Mouse (Mus musculus) gastrocnemius, postnatal 14 days (tissue): ENCODE data around the gene Slc35d1. TPM values are rescaled to one million over a fixed set of nuclear protein-coding genes. Genes with fewer than 3 reads are reported as not detected.
A peak's percentile ranks its signal among the peaks of the same experiment; 100 is the strongest.
"Not testable (repeated sequence)": the region's sequence is repeated elsewhere in the genome, so short reads cannot be mapped to it uniquely, and the experiment has no call there.

ENCODE experiments used
- DNase-seq: peaks from one replicate; pipeline ENCODE4 v3.0.0; 2021; ENCODE audit warnings: mixed read lengths
- intact Hi-C: fragments of 180-260 bp; cut with DNase I; formaldehyde crosslinking; loops from one replicate; pipeline ENCODE4 v1.15.1; 2025; ENCODE audit warnings: low total_unique reads
- total RNA-seq, 2 experiments: library from RNA; stranded (reverse); gene quantifications; 2 replicates each; pipeline ENCODE4 v1.2.3; 2021

Slc35d1 gene
- total RNA-seq, 2 experiments from 2014 or later: 3.2 to 5.0 TPM

DNA sequence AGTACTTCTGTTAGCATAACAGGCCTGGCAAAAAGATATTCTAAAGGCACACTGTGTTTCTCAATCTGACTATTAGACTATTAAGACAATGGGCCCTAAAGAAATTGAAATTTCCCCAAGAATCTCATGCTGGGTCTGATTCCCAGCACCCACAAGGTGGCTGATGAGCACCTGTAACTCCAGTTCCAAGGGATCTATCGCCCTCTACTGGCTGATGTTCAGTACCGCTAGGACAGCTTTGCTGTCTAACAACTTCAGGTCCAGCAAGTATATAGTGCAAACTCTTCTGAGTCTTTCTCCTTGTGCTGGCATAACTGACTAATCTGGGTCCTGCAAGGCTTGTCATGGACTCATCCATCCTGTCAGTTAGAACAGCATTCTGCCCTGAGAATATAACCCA is 22.5 kb downstream of the Slc35d1 start:
- no peak for DNase-seq
- intact Hi-C loops: no loop called here

DNA sequence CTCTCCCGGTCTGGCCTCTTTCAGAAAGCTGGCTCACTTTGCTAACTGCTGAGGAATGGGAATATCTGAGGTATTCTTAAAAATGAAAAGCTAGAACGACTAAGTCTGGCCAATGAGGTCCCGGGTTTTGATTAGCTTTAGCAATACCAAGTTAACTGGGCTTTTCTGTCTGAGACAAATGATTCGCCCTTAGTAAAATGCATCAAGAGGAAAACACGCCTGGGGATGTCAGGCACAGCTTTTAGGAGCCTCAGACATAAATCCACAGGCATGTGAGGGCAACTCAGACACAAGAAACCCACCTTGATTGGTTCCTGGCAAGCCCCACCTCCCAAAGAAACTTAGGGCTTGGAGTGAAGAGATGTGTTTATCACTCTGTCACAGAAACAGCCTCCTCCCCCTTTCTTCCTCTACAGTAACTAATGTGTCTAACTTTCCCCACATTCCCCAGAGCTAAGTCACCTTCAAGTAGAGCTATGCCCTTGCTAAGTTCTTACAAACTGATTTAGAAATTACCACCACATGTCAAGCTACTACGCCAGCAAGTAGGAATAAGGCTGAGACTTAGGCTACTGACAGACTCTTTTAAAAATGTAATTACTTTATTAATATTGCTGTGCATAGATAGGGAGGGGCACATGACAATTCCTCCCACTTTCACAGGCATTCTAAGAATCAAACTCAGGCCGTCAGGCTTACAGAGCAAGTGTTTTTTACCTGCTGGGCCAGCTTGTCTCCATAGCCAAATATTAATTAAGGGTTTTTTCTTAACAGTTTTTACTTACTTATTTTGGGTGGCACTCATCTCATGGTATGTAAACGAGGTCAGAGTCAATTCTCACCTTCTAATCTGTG is 26.0 kb downstream of the Slc35d1 start:
- intact Hi-C loops: no loop called here
- DNase-seq: no peak

DNA sequence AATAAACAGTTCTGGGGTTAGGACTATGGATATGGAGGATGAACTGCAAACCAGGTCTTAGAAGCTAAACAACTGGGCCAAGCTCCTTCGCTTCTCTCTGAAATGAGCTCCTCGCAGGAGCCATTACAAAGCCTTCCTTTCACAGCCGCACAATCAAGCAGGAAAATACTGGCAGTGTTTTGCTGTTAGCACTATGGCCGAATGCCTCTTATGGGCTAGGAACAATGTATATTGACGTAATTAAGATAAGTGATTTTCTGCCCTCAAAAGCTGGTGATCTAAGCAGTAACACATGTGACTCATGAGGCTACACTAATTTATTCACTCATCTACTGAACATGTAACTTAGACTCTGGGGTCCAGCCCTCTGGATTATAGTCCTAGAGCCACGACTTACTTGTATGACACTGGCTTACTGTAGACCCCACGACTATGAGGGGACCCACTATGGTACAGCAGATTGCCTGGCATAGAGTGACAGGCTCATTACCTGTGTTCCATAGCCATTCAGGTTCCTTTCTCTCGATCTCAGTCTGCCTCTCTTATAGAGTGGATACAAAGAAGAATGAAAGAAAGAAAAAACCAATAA is 34.6 kb downstream of the Slc35d1 start:
- no peak for DNase-seq
- intact Hi-C loops: no loop called here

DNA sequence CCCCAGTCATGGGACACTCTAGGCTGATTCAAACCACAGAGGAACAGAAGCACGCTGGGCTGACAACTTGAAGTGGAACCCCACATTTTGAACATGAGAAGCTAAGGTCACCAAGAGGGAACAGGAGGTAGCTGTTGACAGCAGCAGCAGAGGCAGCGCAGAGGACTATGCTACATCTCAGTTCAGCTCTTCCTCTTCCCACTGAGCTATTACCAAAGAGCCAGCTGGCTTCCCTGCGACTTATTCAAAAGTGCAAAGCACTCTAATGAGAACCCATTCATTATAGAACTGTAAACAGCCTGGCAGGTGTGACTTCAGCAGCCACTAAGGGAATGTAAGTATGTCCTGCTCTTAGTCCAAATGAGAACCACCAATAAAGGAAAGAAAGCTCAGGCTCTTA is 35.4 kb downstream of the Slc35d1 start:
- intact Hi-C loops: no loop called here

DNA sequence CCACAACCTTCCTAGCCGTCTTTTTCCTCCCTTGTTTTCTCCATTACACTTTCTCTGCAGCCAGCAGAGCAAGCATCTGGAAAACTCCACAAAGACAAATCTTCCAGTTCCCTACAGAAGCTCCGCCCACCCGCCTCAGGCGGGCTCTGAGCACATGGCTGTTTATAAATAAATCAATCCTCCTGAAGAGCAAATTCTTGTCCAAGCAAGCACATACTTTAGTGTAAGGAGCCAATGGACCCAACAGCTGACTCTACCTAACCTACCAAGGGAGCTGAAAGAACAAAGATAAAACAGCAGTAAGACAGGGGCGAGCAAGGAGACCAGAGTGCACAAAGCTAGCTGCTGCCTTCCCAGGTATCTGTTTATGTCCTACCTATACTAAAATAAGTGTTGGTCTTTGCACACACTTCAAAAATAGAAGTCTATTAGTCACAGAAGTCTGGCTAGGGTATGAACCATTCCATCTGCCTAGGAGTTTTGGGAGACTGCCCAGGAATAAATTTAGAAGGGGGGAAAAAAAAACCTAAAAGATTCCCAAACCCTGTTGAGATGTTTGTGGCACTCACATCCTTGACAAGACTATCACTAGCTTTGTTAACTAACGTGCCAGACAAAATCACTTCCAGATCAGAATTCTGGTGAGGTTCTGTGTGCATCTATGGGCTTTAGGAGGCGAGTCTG is 36.2 kb downstream of the Slc35d1 start:
- DNase-seq: peak; percentile 55
- intact Hi-C loops: no loop called here

More for the DNA sequence above, 35.4 kb downstream of the Slc35d1 start:
- DNase-seq: no peak

DNA sequence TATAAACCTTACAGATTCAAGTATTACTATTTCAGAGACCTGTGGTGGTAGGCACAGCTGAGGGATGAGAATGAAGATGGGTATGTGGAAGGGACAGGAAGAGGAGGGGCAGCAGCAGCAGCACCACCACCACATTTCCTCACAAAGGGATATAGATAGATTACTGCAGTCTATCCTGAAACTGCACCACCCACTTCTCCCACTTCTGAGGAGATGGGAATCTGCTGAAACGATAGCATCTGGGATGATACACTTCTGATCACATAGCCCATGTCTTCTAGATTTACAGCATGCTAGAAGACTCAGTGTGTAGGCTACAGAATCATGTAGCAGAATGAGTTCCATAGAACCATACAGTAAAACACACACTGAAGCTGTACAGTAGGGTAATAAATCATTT is 37.3 kb downstream of the Slc35d1 start:
- intact Hi-C loops: no loop called here
- DNase-seq: no peak

DNA sequence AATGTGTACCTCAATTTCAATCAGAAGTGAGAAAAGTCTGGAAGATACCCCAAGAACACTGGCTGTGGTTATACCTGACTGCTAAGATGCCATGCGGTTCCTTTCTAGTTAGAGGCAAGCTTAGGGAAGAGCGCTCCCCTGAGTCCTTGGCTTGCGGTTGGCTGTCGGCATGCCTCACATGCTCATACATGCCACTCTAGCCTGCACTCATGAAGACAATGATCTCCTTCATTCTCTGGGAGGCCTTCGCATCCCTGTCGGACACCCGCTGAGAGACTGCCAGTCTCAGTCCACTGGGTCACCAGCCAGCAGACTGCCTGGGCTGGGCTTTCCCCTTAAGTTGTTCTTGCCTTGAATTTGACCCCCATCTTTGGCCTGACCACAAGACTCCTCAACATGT is 41.0 kb downstream of the Slc35d1 start:
- intact Hi-C loops: no loop called here

DNA sequence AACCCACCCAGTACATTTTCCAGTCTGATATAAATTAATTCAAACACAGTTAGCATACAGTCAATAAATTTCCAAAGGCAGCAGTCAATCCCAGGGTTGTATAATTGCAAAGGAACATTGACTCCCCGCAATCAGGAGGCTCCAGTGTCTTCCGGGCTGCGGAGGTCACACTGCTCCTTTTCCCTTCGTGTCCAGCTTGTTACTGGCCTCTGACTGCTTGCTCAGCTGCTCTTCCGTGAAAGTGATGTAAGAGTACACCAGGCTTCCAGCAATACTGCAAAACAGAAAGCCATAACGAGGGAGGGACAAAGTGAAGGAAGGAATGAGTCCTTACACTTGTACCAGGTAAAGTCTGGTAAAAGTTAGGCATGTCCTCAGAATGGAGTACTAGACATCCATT is 41.5 kb downstream of the Slc35d1 start:
- DNase-seq: no peak
- intact Hi-C loops: no loop called here

More for the DNA sequence above, 41.0 kb downstream of the Slc35d1 start:
- peak; percentile 16 for DNase-seq

DNA sequence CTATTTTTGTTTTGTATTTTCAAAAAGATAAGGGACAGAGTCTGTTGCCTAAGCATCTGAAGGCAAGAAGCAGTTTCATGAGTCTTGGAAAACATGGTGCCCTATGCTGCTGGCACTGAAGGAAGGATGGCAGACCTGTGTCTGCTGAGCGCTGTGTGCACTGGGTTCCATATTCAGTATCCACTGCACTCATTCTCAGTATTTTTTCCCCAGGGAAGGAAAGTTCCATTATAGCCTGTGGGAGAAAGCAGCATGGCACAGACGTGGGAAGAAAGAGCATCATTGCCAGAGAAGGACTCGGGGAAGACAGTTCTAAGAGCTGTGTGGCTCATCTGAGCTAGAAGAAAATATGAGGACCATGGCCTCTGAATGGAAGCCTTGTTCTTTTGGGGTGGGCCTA is 43.7 kb downstream of the Slc35d1 start:
- DNase-seq: no peak

DNA sequence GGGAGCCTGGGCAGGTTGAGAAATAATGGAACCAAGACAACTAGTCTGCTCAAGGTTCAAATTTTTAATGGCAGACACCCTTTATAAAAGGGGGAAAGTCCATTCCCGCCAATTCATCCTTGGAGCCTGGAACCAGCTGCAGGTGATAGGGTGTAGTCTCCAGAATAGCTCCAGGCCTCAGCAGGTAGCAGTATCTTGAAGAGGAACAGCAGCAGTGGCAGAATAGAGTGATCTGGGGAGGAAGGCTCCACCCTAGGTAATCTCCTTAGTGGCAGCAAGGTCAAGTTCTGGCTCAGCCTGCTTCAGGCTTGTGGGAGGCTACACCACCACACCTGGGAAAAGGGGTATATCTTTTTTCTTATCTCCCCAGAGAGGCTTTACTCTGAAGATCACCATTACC is 48.8 kb downstream of the Slc35d1 start:
- intact Hi-C loops, DNase-seq: not testable (repeated sequence)

More for the DNA sequence above, 43.7 kb downstream of the Slc35d1 start:
- intact Hi-C loops: no loop called here

DNA sequence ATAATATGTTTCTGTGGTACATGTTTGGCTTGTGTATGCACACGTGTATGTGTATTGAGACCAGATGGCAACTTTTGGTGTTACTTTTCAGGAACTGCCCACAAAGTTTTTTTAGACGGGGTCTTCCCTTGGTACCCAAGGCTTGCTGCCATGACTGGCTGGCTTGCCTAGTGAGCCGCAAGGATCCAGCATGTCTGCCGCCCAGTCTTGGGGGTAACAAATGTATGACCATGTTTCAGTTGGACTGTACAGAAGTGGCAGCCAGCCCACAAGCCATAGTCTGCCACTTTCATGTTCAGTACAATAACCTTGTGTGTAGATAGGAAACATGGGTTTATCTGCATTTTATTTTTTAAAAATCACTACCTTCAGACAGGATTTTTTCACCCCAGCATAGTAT is 56.2 kb downstream of the Slc35d1 start:
- intact Hi-C loops: no loop called here
- no peak for DNase-seq

DNA sequence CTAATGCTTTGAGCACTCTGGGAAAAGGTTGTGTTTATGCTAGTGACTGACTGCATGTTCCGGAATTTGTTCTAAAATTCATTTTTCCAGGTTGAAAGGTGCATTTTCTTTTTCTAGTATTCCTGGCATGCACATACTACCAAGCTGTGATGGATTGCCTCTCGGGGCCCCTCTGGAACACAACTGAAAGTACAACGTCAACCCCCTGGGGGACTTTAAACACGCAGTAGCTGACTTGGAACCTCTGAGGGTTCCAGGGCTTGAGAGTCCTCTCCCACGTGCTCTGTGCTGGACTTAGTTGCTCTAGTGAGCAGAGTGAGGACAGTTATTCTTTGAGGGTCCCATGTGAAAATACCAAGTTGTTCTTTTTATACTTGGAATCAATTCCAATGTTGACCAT is 63.0 kb downstream of the Slc35d1 start:
- intact Hi-C loops: no loop called here
- DNase-seq: no peak

DNA sequence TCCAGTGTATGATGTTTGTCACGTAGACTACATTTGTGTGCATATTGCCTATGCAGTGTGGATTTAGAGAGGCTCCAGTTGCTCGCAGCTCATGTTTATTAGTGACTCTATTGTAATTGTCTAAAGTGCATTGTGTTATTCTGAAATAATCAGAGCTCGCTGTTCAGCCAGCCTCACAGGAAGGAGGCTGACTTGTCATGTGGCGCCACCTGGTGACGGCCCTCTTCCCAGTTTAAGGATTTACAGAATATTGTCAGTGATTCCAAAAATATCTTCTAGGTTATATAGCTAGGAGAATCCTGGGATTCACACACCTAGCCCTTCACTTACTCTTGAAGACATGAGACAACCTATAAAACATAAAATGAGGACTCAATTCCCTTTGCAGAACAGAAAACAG is 68.6 kb downstream of the Slc35d1 start:
- intact Hi-C loops: no loop called here
- peak; percentile 74 for DNase-seq

DNA sequence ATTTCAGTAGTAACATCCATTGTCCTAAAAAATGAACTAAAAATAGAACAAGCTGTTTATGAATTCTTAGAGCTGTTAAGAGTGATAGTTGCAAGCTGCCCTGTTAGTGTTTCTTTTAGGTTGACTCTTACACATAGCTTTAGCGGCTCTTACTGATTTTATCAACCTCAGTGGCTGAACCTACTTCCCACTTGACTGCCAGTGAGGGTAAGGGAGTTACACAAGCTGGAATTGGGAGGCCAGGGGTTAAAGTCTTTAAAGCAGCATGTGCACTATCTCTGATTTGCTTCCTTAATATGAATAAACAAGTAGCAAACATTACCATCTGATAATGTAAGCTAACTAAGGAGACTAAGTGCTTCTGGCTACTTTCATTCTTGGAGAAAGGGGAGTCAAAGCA is 78.0 kb downstream of the Slc35d1 start:
- no peak for DNase-seq
- intact Hi-C loops: no loop called here

DNA sequence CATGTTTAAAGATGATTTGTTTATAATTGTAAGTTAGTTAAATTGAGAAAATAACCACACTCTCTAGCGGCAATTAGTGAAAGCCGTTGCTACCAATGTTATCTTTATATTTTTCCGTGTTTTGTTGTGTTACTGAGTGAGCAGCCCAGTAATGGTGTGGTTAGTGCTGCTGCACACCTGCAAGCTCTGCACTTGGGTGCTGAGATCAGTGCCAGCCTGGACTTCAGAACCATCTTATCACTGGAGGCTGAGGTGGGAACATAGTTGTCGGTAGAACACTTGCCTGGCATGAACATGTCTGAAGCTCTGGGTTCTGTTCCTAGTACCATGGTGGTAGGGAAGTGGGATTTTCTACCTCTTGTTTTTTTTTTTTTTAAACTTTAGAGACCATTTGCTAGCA is 88.4 kb downstream of the Slc35d1 start:
- no peak for DNase-seq
- intact Hi-C loops: no loop called here

DNA sequence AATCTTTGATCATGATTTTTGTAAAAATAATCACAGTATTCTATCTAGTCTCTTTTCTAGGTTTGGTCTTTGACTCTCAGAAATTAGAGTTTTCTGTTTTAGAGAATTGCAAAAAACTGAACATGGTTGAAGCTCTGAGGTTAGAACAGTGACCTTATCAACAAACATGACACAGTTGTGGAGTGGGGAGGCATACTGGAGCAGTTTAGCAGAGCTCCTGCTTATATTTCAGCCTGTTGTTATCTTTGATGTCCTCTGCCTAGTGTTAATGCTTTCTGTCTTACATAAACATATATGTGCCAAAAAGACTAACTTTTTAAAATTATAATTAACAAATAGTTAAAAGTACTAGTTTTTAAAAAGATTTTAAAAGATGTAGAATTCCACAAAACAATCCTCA is 91.4 kb downstream of the Slc35d1 start:
- intact Hi-C loops: no loop called here
- DNase-seq: no peak

DNA sequence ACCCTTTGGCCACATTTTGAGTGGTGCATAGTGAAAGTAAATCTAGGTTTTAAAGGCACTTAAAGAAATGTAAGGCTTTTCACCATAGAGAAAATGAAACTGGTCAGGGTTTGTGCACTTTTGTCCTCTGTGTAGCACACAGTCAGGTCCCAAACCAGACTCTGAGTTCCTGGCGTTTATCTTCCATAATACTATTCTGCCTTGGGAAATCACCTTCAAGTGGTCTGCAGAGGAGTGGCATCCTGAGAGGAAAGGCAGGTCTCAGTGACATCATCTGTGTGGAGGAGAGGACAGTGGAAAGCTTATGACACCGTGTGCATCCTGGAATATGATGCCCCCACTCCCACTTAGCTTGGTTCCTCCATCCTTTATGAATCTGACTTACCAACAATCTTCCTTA is 91.9 kb downstream of the Slc35d1 start:
- intact Hi-C loops: no loop called here
- DNase-seq: no peak

DNA sequence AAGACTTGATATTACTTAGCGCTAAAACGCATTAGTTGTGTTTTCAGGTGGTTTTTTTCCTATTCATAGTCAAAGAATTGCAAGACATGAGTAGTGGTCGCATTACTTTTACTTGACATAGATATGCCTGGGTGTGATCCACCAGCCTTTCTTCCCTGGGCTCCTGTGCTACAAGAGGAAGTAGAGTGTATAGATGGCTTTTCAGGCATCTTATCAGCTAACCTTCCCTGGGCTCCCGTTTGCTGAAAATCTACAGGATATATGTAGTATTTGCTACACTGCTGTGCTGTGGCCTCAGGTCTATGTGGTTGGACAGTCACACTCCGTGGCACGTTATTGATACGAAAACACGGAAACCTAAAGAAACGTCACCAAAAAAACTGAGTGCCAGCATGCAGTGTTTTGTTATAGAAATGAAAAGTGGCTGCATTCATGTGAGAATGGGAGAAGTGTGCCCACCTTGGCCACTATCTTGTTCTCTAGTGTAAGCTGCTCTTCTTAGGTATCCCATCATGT is 94.0 kb downstream of the Slc35d1 start:
- no peak for DNase-seq
- intact Hi-C loops: no loop called here
